Mouse (Mus musculus): ENCODE measurements around the gene Fes. TPM values are rescaled to one million over a fixed set of nuclear protein-coding genes. Genes with fewer than 3 reads are reported as not detected.

Fes gene
- total and polyA plus RNA-seq, 2 experiments from 2014 or later = 4.9 to 16.1 TPM

DNA sequence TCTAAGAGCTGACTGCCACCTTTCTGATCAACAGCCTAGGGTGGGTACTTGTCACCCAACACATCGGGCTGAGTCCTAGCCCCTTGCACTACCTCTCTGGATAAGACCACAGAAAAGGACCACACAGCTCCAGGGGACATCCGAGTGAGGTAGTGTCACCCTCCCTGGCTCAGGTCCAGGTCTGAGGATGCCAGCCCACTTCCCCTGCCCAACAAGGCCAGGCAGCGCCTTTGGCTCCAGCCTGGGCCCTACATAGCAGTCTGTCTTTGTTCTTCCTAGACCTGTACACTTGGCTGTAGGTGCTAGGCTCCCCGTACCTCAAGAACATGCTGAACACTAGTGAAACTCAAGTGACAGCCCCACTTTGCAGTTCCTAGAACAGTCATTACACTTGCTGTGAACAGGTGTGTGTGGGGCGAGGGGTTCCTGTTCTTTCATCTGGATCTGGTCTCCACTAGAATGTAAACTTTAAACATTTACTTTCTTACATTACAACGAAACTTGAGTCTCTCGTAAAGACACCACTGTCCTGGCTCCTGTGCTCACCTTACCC lies 26.6 kb upstream of the Fes start:
- Histone ChIP-seq H3K27ac (no peak overlapping the region), H3K36me3 (ENCODE audit: insufficient read depth, low read length) (no peaks in the 10 kb centered on the region), H3K9ac (replicated peaks; ENCODE audit: low read length) (no peak overlapping the region), H3K4me2 (ENCODE audit: low read depth, low read length) (no peak overlapping the region), H3K4me1 (ENCODE audit: insufficient read depth, low read length) (peaks cover 3% of the 10 kb centered on the region; the same call in 1 of the 2 replicates), H3K9me3 (ENCODE audit: low read length) (no peaks in the 10 kb centered on the region), H3K4me3 (ENCODE audit: low read length) (no peak overlapping the region), H3K27me3 (ENCODE audit: insufficient read depth, low read length) (no peaks in the 10 kb centered on the region)
- ATAC-seq = no peak
- 78% methylated on average over 7 of the region's 7 CpGs for WGBS
- DNase-seq (ENCODE audit: low spot score) = no peak
- TF ChIP-seq CTCF (IDR thresholded peaks at IDR 0.05; ENCODE audit: low read depth) = no peak

DNA sequence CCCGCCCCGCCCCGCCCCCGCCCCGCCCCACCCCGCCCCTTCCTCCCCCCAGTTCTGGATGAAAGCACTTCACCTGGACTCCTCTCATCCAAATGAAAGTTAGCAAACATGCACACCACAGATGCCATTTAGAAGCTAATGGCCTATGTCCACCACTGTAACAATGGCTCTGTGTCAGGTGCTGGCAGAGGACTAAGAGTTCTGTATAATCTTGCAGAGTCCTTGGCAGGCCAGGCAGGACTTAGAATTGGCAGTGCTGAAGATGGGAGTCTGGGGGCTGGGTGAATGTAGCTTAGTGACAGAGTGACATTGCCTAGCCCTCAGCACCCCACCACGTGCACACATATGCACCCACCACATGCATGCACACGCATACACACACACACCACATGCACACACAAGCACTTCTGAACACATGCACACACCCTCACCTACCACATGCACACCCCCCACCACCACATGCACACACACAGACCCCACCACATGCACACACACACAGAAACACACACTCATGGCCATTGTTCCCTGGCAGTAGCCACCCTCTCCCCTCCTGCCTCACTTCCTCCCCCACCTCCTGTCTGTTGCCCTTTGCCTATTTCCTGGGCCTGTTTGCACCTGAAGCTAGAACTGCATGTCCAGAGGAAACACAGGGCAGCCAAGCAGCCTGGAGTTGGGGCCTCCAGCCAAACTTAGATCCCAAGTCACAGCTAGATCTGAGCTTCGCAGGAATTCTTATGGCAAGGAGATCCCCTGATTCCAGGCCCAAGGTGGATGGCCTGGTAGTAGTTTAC lies 26.0 kb upstream of the Fes start:
- TF ChIP-seq CTCF (IDR thresholded peaks at IDR 0.05; ENCODE audit: low read depth) = no peak
- DNase-seq (ENCODE audit: low spot score) = peak; percentile 21
- peak; percentile 28; the same call in 1 of the 2 replicates for ATAC-seq
- H3K27me3 ChIP-seq (ENCODE audit: insufficient read depth, low read length) = no peaks in the 10 kb centered on the region
- no peaks in the 10 kb centered on the region for H3K36me3 ChIP-seq (ENCODE audit: insufficient read depth, low read length)
- H3K4me3 ChIP-seq (ENCODE audit: low read length) = no peak overlapping the region
- H3K9me3 ChIP-seq (ENCODE audit: low read length) = no peaks in the 10 kb centered on the region
- H3K4me1 ChIP-seq (ENCODE audit: insufficient read depth, low read length) = peaks cover 3% of the 10 kb centered on the region; the same call in 1 of the 2 replicates
- 60% methylated on average over 9 of the region's 9 CpGs for WGBS
- no peak overlapping the region for H3K4me2 ChIP-seq (ENCODE audit: low read depth, low read length)
- H3K9ac ChIP-seq (replicated peaks; ENCODE audit: low read length) = no peak overlapping the region
- no peak overlapping the region for H3K27ac ChIP-seq

GRCm38 (mm10) chr7:80412781-80413180 lies 25.0 kb upstream of the Fes start:
- no peaks in the 10 kb centered on the region for H3K9me3 ChIP-seq (ENCODE audit: low read length)
- H3K27ac ChIP-seq = no peak overlapping the region
- H3K27me3 ChIP-seq (ENCODE audit: insufficient read depth, low read length) = no peaks in the 10 kb centered on the region
- H3K36me3 ChIP-seq (ENCODE audit: insufficient read depth, low read length) = no peaks in the 10 kb centered on the region
- DNase-seq (ENCODE audit: low spot score) = no peak
- TF ChIP-seq CTCF (IDR thresholded peaks at IDR 0.05; ENCODE audit: low read depth) = no peak
- H3K4me1 ChIP-seq (ENCODE audit: insufficient read depth, low read length) = peaks cover 3% of the 10 kb centered on the region; the same call in 1 of the 2 replicates
- no peak overlapping the region for H3K4me3 ChIP-seq (ENCODE audit: low read length)
- 60% methylated on average over 5 of the region's 5 CpGs for WGBS
- no peak overlapping the region for H3K9ac ChIP-seq (replicated peaks; ENCODE audit: low read length)
- ATAC-seq = no peak
- H3K4me2 ChIP-seq (ENCODE audit: low read depth, low read length) = no peak overlapping the region

DNA sequence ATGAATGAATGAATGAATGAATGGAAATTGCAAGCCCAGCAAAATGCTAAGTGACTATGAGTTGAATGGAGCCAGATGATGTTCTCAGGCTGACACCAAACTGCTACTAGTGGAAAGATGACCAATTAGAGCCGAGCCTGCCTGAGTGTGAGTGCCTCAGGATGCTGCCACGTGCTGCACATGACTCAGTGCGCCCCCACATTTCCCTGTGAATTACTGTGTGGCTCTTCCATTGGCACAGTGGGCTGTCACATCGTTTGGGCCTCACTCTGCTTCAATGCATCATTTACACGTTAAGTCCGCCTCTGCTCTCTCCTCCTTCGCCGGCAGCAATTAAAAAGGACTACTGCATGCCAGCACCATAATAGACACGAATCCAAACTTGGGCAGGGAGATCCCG lies 24.5 kb upstream of the Fes start:
- Histone ChIP-seq H3K4me1 (ENCODE audit: insufficient read depth, low read length) (peaks cover 3% of the 10 kb centered on the region; the same call in 1 of the 2 replicates), H3K27me3 (ENCODE audit: insufficient read depth, low read length) (no peaks in the 10 kb centered on the region), H3K9ac (replicated peaks; ENCODE audit: low read length) (no peak overlapping the region), H3K27ac (no peak overlapping the region), H3K36me3 (ENCODE audit: insufficient read depth, low read length) (no peaks in the 10 kb centered on the region), H3K4me2 (ENCODE audit: low read depth, low read length) (no peak overlapping the region), H3K4me3 (ENCODE audit: low read length) (no peak overlapping the region), H3K9me3 (ENCODE audit: low read length) (no peaks in the 10 kb centered on the region)
- DNase-seq (ENCODE audit: low spot score) (no peak), ATAC-seq (no peak)
- TF ChIP-seq CTCF (IDR thresholded peaks at IDR 0.05; ENCODE audit: low read depth) = no peak
- WGBS = 63% methylated on average over 10 of the region's 10 CpGs

- H3K4me2 ChIP-seq (ENCODE audit: low read depth, low read length) = no peak overlapping the region
- H3K27me3 ChIP-seq (ENCODE audit: insufficient read depth, low read length) = no peaks in the 10 kb centered on the region
- no peak overlapping the region for H3K27ac ChIP-seq
- DNase-seq (ENCODE audit: low spot score) = no peak
- no peaks in the 10 kb centered on the region for H3K36me3 ChIP-seq (ENCODE audit: insufficient read depth, low read length)
- TF ChIP-seq CTCF (IDR thresholded peaks at IDR 0.05; ENCODE audit: low read depth) = no peak
- ATAC-seq = no peak
- H3K9ac ChIP-seq (replicated peaks; ENCODE audit: low read length) = no peak overlapping the region
- peaks cover 3% of the 10 kb centered on the region; the same call in 1 of the 2 replicates for H3K4me1 ChIP-seq (ENCODE audit: insufficient read depth, low read length)
- H3K4me3 ChIP-seq (ENCODE audit: low read length) = no peak overlapping the region
- H3K9me3 ChIP-seq (ENCODE audit: low read length) = no peaks in the 10 kb centered on the region
- WGBS = 72% methylated on average over 9 of the region's 9 CpGs
Measured at GRCm38 (mm10) chr7:80410380-80410779, 22.6 kb upstream of the Fes start.

GRCm38 (mm10) chr7:80407712-80408111 lies 20.0 kb upstream of the Fes start:
- no peak overlapping the region for H3K4me3 ChIP-seq (ENCODE audit: low read length)
- H3K27me3 ChIP-seq (ENCODE audit: insufficient read depth, low read length) = no peaks in the 10 kb centered on the region
- H3K27ac ChIP-seq = no peak overlapping the region
- no peak for TF ChIP-seq CTCF (IDR thresholded peaks at IDR 0.05; ENCODE audit: low read depth)
- WGBS = 85% methylated on average over 9 of the region's 9 CpGs
- DNase-seq (ENCODE audit: low spot score) (no peak), ATAC-seq (no peak)
- no peak overlapping the region for H3K4me2 ChIP-seq (ENCODE audit: low read depth, low read length)
- H3K9ac ChIP-seq (replicated peaks; ENCODE audit: low read length) = no peak overlapping the region
- H3K36me3 ChIP-seq (ENCODE audit: insufficient read depth, low read length) = no peaks in the 10 kb centered on the region
- H3K9me3 ChIP-seq (ENCODE audit: low read length) = no peaks in the 10 kb centered on the region
- peaks cover 3% of the 10 kb centered on the region; the same call in 1 of the 2 replicates for H3K4me1 ChIP-seq (ENCODE audit: insufficient read depth, low read length)

GRCm38 (mm10) chr7:80406186-80406585 lies 18.4 kb upstream of the Fes start:
- ATAC-seq (no peak), DNase-seq (ENCODE audit: low spot score) (no peak)
- no peak overlapping the region for H3K9ac ChIP-seq (replicated peaks; ENCODE audit: low read length)
- no peak overlapping the region for H3K4me3 ChIP-seq (ENCODE audit: low read length)
- H3K36me3 ChIP-seq (ENCODE audit: insufficient read depth, low read length) = no peaks in the 10 kb centered on the region
- H3K27me3 ChIP-seq (ENCODE audit: insufficient read depth, low read length) = no peaks in the 10 kb centered on the region
- no peak overlapping the region for H3K4me2 ChIP-seq (ENCODE audit: low read depth, low read length)
- H3K9me3 ChIP-seq (ENCODE audit: low read length) = no peaks in the 10 kb centered on the region
- WGBS = 87% methylated on average over 3 of the region's 3 CpGs
- H3K27ac ChIP-seq = no peak overlapping the region
- TF ChIP-seq CTCF (IDR thresholded peaks at IDR 0.05; ENCODE audit: low read depth) = no peak
- H3K4me1 ChIP-seq (ENCODE audit: insufficient read depth, low read length) = peaks cover 5% of the 10 kb centered on the region; the same call in 1 of the 2 replicates

Measured in hindbrain, postnatal 0 days (tissue).